Mouse (Mus musculus) CH12.LX (cell line): ENCODE measurements around the gene Actr3. TPM values are rescaled to one million over a fixed set of nuclear protein-coding genes. Genes with fewer than 3 reads are reported as not detected.
"Not testable (repeated sequence)": the region's sequence is repeated elsewhere in the genome, so short reads cannot be mapped to it uniquely, and the experiment has no call there.

Experiments
- DNase-seq: peaks from one replicate; pipeline ENCODE4 v3.0.0-alpha.2; 2013; ENCODE audit errors: extremely low read depth
- H3K27ac ChIP-seq: 2 replicates; pipeline ENCODE4 v1.5.1; 2012; ENCODE audit warnings: low read depth, mild to moderate bottlenecking, control low read depth, moderate library complexity; ENCODE audit not compliant: insufficient read depth
- H3K27me3 ChIP-seq: replicated peaks from 2 replicates; pipeline ENCODE3; 2012; ENCODE audit warnings: inconsistent platforms
- H3K36me3 ChIP-seq, 2 experiments: replicated peaks in 1 of 2; 2 replicates each; pipeline versions ENCODE3 to v1.6.1; 2012; ENCODE audit warnings: inconsistent platforms in 1 of 2, low read length in 1 of 2, mild to moderate bottlenecking in 1 of 2, mixed read lengths in 1 of 2, moderate library complexity in 1 of 2; ENCODE audit not compliant: control insufficient read depth in 1 of 2, insufficient read depth in 1 of 2
- H3K4me1 ChIP-seq, 2 experiments: 2 replicates each; pipeline ENCODE4 v1.6.1; 2012; ENCODE audit warnings: inconsistent platforms in 1 of 2, moderate library complexity in 1 of 2; ENCODE audit not compliant: insufficient read depth in 2 of 2, control insufficient read depth in 1 of 2
- H3K4me2 ChIP-seq: 2 replicates; pipeline ENCODE4 v1.6.1; 2012; ENCODE audit warnings: low read depth, mild to moderate bottlenecking, control low read depth; ENCODE audit not compliant: poor library complexity, insufficient read depth, severe bottlenecking
- H3K4me3 ChIP-seq, 3 experiments: fragments of 150-350 bp in 1 of 3; sonication (generic) in 1 of 3; replicated peaks in 1 of 3; 2 replicates each; pipeline versions ENCODE3 to v1.5.1; 2011 to 2012; ENCODE audit warnings: low read depth in 2 of 3, low read length in 2 of 3, mild to moderate bottlenecking in 2 of 3, moderate library complexity in 2 of 3, control low read depth in 1 of 3, improper control_type of control experiment in 1 of 3, inconsistent platforms in 1 of 3, mixed read lengths in 1 of 3; ENCODE audit not compliant: poor library complexity in 1 of 3
- H3K79me2 ChIP-seq: replicated peaks from 2 replicates; pipeline ENCODE4 v1.6.1; 2012; ENCODE audit warnings: mild to moderate bottlenecking, moderate library complexity; ENCODE audit not compliant: control insufficient read depth, poor library complexity, insufficient read depth, severe bottlenecking; ENCODE audit errors: extremely low read depth
- H3K9ac ChIP-seq: 2 replicates; pipeline ENCODE4 v1.6.1; 2012; ENCODE audit warnings: low read depth, mild to moderate bottlenecking, control low read depth, moderate library complexity; ENCODE audit not compliant: insufficient read depth
- H3K9me3 ChIP-seq: replicated peaks from 2 replicates; pipeline ENCODE3; 2012; ENCODE audit warnings: low read length, inconsistent platforms, mixed read lengths
- CHD2 ChIP-seq: IDR thresholded peaks from 2 replicates; pipeline ENCODE4 v1.6.1; 2011; ENCODE audit warnings: low read length, improper control_type of control experiment
- HCFC1 ChIP-seq: IDR thresholded peaks from 2 replicates; pipeline ENCODE4 v1.6.1; 2012; ENCODE audit warnings: low read depth, mild to moderate bottlenecking, inconsistent platforms, low read length, improper control_type of control experiment
- MAFK ChIP-seq: IDR thresholded peaks from 2 replicates; pipeline ENCODE4 v1.6.1; 2011; ENCODE audit warnings: low read length, improper control_type of control experiment; ENCODE audit not compliant: insufficient replicate concordance
- MAX ChIP-seq: IDR thresholded peaks from 2 replicates; pipeline ENCODE4 v1.6.1; 2011; ENCODE audit warnings: low read length, improper control_type of control experiment
- TCF12 ChIP-seq: IDR thresholded peaks from 2 replicates; pipeline ENCODE4 v1.6.1; 2014; ENCODE audit warnings: low read depth, mild to moderate bottlenecking, inconsistent platforms, low read length, improper control_type of control experiment
- dilution Hi-C: fragments of 300-500 bp; cut with MboI; formaldehyde crosslinking; loops from 2 replicates; pipeline ENCODE4 v1.14.3; 2020; ENCODE audit warnings: low sequenced_read_pairs; ENCODE audit not compliant: extremely low pct_unique_long_range_greater_than_20kb, extremely low pct_ligation_motif_present
- in situ Hi-C: fragments of 300-500 bp; cut with MboI; formaldehyde crosslinking; loops from 3 replicates; pipeline ENCODE4 v1.14.3; 2019; ENCODE audit warnings: low sequenced_read_pairs, low pct_ligation_motif_present, low pct_unique_long_range_greater_than_20kb, mixed read lengths
- polyA plus RNA-seq: library from polyadenylated mRNA; unstranded; fragments of >175 nt; gene quantifications from 2 replicates; pipeline ENCODE4 v1.2.1, GENCODE M21; 2012; ENCODE audit warnings: low read depth; ENCODE audit not compliant: insufficient read length
- total RNA-seq, 2 experiments: library from RNA; depleted of rRNA; stranded (reverse); fragments of 300-350 nt in 1 of 2; fragments of >200 nt in 1 of 2; gene quantifications; 2 replicates each; pipeline ENCODE4 v1.2.3; 2012 to 2014

Gene Actr3
- total and polyA plus RNA-seq, 3 experiments = 176 to 513 (median 374) TPM

DNA sequence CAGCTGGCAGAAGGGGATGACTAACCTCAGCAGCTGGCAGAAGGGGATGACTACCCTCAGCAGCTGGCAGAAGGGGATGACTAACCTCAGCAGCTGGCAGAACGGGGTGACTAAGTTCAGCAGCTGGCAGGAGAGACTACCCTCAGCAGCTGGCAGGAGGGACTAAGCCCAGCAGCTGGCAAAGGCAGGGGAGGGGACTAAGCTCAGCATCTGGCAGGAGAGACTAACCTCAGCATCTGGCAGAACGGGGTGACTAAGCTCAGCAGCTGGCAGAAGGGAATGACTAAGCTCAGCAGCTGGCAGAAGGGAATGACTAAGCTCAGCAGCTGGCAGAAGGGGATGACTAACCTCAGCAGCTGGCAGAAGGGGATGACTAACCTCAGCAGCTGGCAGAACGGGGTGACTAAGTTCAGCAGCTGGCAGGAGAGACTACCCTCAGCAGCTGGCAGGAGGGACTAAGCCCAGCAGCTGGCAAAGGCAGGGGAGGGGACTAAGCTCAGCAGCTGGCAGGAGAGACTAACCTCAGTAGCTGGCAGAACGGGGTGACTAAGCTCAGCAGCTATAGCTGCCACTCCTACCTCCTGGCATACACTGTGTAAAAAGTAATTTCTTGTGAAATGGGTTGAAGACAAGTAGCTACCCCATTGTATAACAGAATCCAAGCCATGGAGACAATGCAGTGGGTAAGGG, 45.3 kb downstream of the Actr3 start:
- H3K79me2 ChIP-seq, H3K9me3 ChIP-seq, H3K4me1 ChIP-seq, H3K27ac ChIP-seq, H3K9ac ChIP-seq, H3K27me3 ChIP-seq, dilution Hi-C loops, H3K4me2 ChIP-seq, H3K4me3 ChIP-seq, DNase-seq, in situ Hi-C loops: not testable (repeated sequence)
- peak; percentile 34 for TF ChIP-seq TCF12
- peaks cover 17 to 30% of the 10 kb centered on the region in 2 experiments for H3K36me3 ChIP-seq

DNA sequence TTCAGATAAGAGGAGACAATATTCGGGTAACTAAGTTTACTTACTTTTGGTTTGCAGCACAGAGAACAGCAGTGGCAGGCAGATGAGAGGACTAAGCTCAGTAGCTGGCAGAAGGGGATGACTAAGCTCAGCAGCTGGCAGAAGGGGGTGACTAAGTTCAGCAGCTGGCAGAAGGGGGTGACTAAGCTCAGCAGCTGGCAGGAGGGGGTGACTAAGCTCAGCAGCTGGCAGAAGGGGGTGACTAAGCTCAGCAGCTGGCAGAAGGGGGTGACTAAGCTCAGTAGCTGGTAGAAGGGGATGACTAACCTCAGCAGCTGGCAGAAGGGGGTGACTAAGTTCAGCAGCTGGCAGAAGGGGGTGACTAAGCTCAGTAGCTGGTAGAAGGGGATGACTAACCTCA, 45.9 kb downstream of the Actr3 start:
- H3K79me2 ChIP-seq, H3K9me3 ChIP-seq, dilution Hi-C loops, H3K4me1 ChIP-seq, H3K9ac ChIP-seq, H3K4me2 ChIP-seq, H3K27me3 ChIP-seq, H3K27ac ChIP-seq, DNase-seq, H3K4me3 ChIP-seq, in situ Hi-C loops: not testable (repeated sequence)
- H3K36me3 ChIP-seq = peaks cover 15 to 27% of the 10 kb centered on the region in 2 experiments

DNA sequence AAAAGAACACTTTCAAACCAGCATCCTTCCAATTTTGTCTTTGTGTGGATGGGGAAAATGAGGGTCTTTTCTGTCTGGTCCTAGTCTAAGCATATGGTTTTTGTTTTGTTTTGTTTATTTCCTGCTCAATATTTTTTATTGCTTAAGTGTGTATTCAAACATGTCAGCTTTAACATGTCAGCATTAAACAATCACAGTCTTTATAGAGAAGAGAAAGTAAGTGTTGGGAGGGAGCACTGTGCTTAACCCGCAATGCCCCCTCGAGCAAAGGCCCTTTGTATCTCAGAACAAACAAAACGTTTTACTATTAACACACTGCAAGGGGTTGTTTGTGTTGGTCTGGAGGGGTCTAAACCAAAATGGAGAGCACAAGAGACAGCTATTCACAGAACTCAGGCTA, 47.2 kb downstream of the Actr3 start:
- Histone ChIP-seq H3K9ac (no peak overlapping the region), H3K79me2 (no peaks in the 10 kb centered on the region), H3K4me1 (no peaks in the 10 kb centered on the region), H3K36me3 (peaks cover 11 to 21% of the 10 kb centered on the region in 2 experiments), H3K4me2 (no peak overlapping the region), H3K27ac (no peak overlapping the region), H3K27me3 (no peaks in the 10 kb centered on the region), H3K9me3 (peaks cover 10% of the 10 kb centered on the region), H3K4me3 (no peak overlapping the region)
- TF ChIP-seq CHD2 = no peak
- no peak for TF ChIP-seq HCFC1
- no peak for DNase-seq
- in situ Hi-C loops = no loop called here
- dilution Hi-C loops = no loop called here

DNA sequence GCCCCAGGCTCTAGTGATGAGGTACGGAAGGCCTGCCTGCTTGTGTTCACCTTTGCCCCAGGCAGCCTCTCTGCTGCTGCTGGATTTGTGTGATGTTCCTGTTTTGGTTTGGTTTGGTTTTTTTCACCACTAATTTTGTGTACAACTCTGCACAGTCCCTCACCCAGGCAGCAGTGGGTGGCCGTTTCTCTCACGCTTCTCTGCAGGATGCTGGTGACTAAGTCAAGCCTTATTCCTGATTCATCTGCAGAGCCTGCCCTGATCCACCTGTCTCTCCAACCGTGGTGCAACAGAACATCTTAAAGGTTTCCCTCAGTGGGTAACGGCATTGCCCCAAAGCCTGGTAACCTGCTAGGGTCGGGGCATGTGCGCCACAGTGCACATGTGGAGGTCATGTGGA, 49.3 kb downstream of the Actr3 start:
- H3K9me3 ChIP-seq = peaks cover 3% of the 10 kb centered on the region
- DNase-seq = no peak
- peaks cover 2 to 6% of the 10 kb centered on the region in 2 experiments for H3K36me3 ChIP-seq
- H3K79me2 ChIP-seq = no peaks in the 10 kb centered on the region
- H3K27me3 ChIP-seq = no peaks in the 10 kb centered on the region
- H3K4me2 ChIP-seq = no peak overlapping the region
- no peak overlapping the region for H3K4me3 ChIP-seq
- in situ Hi-C loops = no loop called here
- H3K9ac ChIP-seq = no peak overlapping the region
- dilution Hi-C loops = no loop called here
- no peak for TF ChIP-seq MAFK
- TF ChIP-seq MAX = no peak
- TF ChIP-seq, all 38 proteins: peak for 0
- H3K27ac ChIP-seq = no peak overlapping the region
- no peaks in the 10 kb centered on the region for H3K4me1 ChIP-seq
